Comparison of ENCODE assay signal across 1 mouse cellular context in genomic region chr12:25436220-25436911, GRCm38 (mm10).
TF ChIP-seq lines count a peak whose summit lies in the region.

No protein-coding gene starts in this region.

TF ChIP-seq in CH12.LX, 34 proteins besides CTCF, POLR2A, EP300 and RAD21 (continued from another document):
- TF ChIP-seq ETS1 (conservative IDR thresholded peaks at IDR 0.05; ENCODE audit: low read depth, low read length) (peak; percentile 83), JUND (conservative IDR thresholded peaks at IDR 0.05; ENCODE audit: low read depth, low read length) (no peak; the same call in 1 of the 2 replicates), MEF2A (IDR thresholded peaks at IDR 0.05; ENCODE audit: borderline replicate concordance, low read depth, low read length) (peak; percentile 59), GABPA (IDR thresholded peaks at IDR 0.05; ENCODE audit: insufficient replicate concordance, low read depth, low read length) (no peak), ZNF384 (IDR thresholded peaks at IDR 0.05; ENCODE audit: low read depth, low read length) (peak; percentile 71; the same call in 1 of the 2 replicates), MXI1 (IDR thresholded peaks at IDR 0.05; ENCODE audit: low read depth, low read length) (no peak), ZC3H11A (IDR thresholded peaks at IDR 0.05; ENCODE audit: low read depth, low read length) (no peak), PAX5 (IDR thresholded peaks at IDR 0.05; ENCODE audit: low read length) (no peak), ZMIZ1 (IDR thresholded peaks at IDR 0.05; ENCODE audit: low read depth, low read length) (no peak), BHLHE40 (IDR thresholded peaks at IDR 0.05; ENCODE audit: low read depth, low read length) (peak; percentile 95), JUN (IDR thresholded peaks at IDR 0.05; ENCODE audit: insufficient read depth, low read depth, low read length) (peak; percentile 21; the same call in 1 of the 2 replicates), USF1 (IDR thresholded peaks at IDR 0.05; ENCODE audit: low read depth, low read length) (peak; percentile 43; the same call in 1 of the 2 replicates)
